Mouse (Mus musculus): ENCODE data around the gene Olfr803. TPM values are rescaled to one million over a fixed set of nuclear protein-coding genes. Genes with fewer than 3 reads are reported as not detected.

Olfr803 gene
- not detected in 2 replicates for polyA plus RNA-seq (2014; fragmentation: Nextera tagmentation; extraction: Ambion mirVana)

DNA sequence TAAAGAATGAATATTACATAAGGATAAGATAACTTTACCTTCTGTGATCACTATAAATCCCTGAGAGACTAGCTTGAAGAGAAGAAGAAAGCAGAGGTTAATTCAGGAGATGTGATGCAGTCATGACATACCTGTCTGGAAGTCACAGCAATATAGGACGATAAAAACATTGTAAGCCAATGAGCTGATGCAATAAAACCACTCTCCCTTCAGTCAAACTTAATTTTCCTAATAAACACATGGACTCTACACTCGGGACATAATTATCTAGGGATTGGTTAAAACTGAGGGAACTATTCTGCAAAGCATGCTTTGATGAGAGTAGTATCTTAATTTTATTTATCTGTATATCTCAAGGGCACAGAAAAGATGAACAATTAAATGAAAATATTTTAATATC is at the start of gene Olfr803:
TSS of gene Olfr803 (minus strand) at position 101 of the 400 bp plus-strand sequence.
- ATAC-seq (ENCODE audit: insufficient number of reproducible peaks, insufficient read depth, low FRiP score, low read depth) = no peak
- no peaks in the 10 kb centered on the region for H3K36me3 ChIP-seq (ENCODE audit: control insufficient read depth, insufficient read depth, low read length)
- no peaks in the 10 kb centered on the region for H3K27me3 ChIP-seq (ENCODE audit: control insufficient read depth, insufficient read depth, low read length)
- H3K9me3 ChIP-seq (ENCODE audit: control insufficient read depth, low read length) = no peaks in the 10 kb centered on the region
- H3K9ac ChIP-seq (ENCODE audit: low read length) = no peak within 1 kb of the TSS
- H3K4me1 ChIP-seq (ENCODE audit: control insufficient read depth in 2 of 2, insufficient read depth in 2 of 2, low read length in 2 of 2) = no peaks in the 10 kb centered on the region
- no peak within 1 kb of the TSS for H3K4me2 ChIP-seq (ENCODE audit: low read length)
- H3K4me3 ChIP-seq (ENCODE audit: control insufficient read depth in 1 of 2, insufficient read depth in 1 of 2, low read depth in 1 of 2, low read length in 2 of 2) = no peak within 1 kb of the TSS
- H3K27ac ChIP-seq (replicated peaks in 1 of 2; ENCODE audit: control insufficient read depth in 1 of 2, insufficient read depth in 1 of 2, low read depth in 2 of 2, low read length in 2 of 2) = no peak within 1 kb of the TSS
- 73% methylated on average over 2 of the region's 2 CpGs for WGBS

DNA sequence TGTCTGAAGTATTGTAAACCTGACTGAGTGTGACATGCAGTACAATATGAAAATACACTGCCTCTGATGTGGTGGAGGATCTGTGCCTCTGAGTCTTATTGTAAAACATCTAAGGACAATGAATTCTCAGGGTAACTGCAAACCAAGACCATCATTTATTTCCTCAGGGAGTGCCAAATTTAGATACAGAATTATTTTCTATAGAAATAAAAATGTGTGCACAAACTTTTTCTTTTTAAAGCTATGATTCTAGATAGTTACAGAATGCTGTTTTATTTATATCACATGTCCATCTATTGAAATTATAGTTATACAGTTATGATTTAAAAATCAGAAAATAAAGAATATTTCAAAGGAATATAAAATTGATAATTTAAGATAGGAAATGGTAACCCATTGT is 47.7 kb upstream of the Olfr803 start, which contains the start of gene Olfr806:
TSS of gene Olfr806 (minus strand) at position 101 of the 400 bp plus-strand sequence.
- H3K4me1 ChIP-seq (ENCODE audit: control insufficient read depth in 2 of 2, insufficient read depth in 2 of 2, low read length in 2 of 2) = no peaks in the 10 kb centered on the region
- H3K4me2 ChIP-seq (ENCODE audit: low read length) = no peak within 1 kb of the TSS
- H3K9me3 ChIP-seq (ENCODE audit: control insufficient read depth, low read length) = no peaks in the 10 kb centered on the region
- H3K27me3 ChIP-seq (ENCODE audit: control insufficient read depth, insufficient read depth, low read length) = no peaks in the 10 kb centered on the region
- no peak for ATAC-seq (ENCODE audit: insufficient number of reproducible peaks, insufficient read depth, low FRiP score, low read depth)
- H3K9ac ChIP-seq (ENCODE audit: low read length) = no peak within 1 kb of the TSS
- H3K4me3 ChIP-seq (ENCODE audit: control insufficient read depth in 1 of 2, insufficient read depth in 1 of 2, low read depth in 1 of 2, low read length in 2 of 2) = no peak within 1 kb of the TSS
- H3K36me3 ChIP-seq (ENCODE audit: control insufficient read depth, insufficient read depth, low read length) = no peaks in the 10 kb centered on the region
- H3K27ac ChIP-seq (replicated peaks in 1 of 2; ENCODE audit: control insufficient read depth in 1 of 2, insufficient read depth in 1 of 2, low read depth in 2 of 2, low read length in 2 of 2) = no peak within 1 kb of the TSS

DNA sequence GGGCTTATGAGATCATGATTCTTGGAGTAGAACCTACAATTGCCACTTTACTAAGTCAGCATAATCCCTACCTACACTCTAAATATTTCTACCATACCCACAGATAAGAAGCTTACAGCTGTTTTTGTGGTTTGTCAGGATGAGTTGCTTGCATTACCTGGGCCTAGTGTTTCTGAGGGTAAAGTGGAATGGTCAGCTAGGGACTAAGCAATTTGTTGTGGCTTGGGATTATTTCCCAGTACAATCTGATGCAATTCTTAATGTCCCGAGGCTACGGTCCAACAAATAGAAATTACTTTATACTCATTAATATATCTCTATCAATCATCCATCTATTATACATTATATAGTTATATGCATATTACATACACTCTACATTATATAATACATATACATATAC is 35.2 kb upstream of the Olfr803 start, which contains the start of gene Olfr805:
TSS of gene Olfr805 (minus strand) at position 101 of the 400 bp plus-strand sequence.
- Histone ChIP-seq H3K27me3 (ENCODE audit: control insufficient read depth, insufficient read depth, low read length) (no peaks in the 10 kb centered on the region), H3K4me2 (ENCODE audit: low read length) (no peak within 1 kb of the TSS), H3K9me3 (ENCODE audit: control insufficient read depth, low read length) (no peaks in the 10 kb centered on the region), H3K4me1 (ENCODE audit: control insufficient read depth in 2 of 2, insufficient read depth in 2 of 2, low read length in 2 of 2) (no peaks in the 10 kb centered on the region), H3K4me3 (ENCODE audit: control insufficient read depth in 1 of 2, insufficient read depth in 1 of 2, low read depth in 1 of 2, low read length in 2 of 2) (no peak within 1 kb of the TSS), H3K9ac (ENCODE audit: low read length) (no peak within 1 kb of the TSS), H3K36me3 (ENCODE audit: control insufficient read depth, insufficient read depth, low read length) (no peaks in the 10 kb centered on the region), H3K27ac (replicated peaks in 1 of 2; ENCODE audit: control insufficient read depth in 1 of 2, insufficient read depth in 1 of 2, low read depth in 2 of 2, low read length in 2 of 2) (no peak within 1 kb of the TSS)
- ATAC-seq (ENCODE audit: insufficient number of reproducible peaks, insufficient read depth, low FRiP score, low read depth) = no peak
- WGBS = 94% methylated on average over 2 of the region's 2 CpGs

DNA sequence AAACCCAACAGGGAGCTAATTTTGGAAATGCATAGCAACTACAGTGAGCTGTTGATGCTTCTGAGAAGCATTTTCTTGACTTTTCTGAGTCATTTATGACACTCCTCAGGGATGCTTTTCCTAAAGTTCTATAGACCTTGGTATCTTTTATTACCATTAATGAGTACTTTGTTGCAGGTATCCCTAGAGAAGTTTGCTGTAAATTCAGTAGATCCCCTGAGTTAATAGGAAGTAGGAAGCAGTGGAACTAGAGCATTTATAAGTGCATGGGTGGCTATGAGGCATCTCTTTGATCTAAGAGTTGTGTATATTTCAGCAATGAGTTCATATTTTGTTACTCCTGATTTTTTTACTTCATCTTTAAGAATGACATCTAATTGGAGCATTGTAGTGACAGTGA is 8.8 kb upstream of the Olfr803 start, which contains the start of gene Olfr804:
TSS of gene Olfr804 (plus strand) at position 301 of the 400 bp plus-strand sequence.
- no peak within 1 kb of the TSS for H3K9ac ChIP-seq (ENCODE audit: low read length)

DNA sequence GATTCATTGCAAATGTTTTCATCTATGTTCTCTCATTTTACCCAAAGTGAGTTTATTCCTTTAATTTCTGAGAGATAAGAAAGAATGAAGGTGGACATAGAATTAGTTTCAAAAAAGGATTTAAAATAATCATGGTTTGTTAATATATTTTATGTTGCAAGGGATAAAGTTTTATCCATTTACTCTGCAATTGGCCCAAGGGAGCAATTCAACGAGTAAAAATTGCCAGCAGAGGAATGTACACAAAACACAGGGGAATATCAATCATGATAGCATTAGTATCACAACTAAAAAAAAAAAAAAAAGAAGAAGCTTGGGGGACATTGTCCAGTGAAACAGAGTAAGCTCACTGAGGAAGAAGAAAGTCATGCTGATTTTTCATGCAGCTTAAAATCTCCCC is 6.0 kb downstream of the Olfr803 start, which contains the start of gene Olfr802:
TSS of gene Olfr802 (minus strand) at position 101 of the 400 bp plus-strand sequence.
- no peaks in the 10 kb centered on the region for H3K36me3 ChIP-seq (ENCODE audit: control insufficient read depth, insufficient read depth, low read length)
- no peaks in the 10 kb centered on the region for H3K27me3 ChIP-seq (ENCODE audit: control insufficient read depth, insufficient read depth, low read length)
- H3K9me3 ChIP-seq (ENCODE audit: control insufficient read depth, low read length) = no peaks in the 10 kb centered on the region
- H3K4me1 ChIP-seq (ENCODE audit: control insufficient read depth in 2 of 2, insufficient read depth in 2 of 2, low read length in 2 of 2) = no peaks in the 10 kb centered on the region
- H3K27ac ChIP-seq (replicated peaks in 1 of 2; ENCODE audit: control insufficient read depth in 1 of 2, insufficient read depth in 1 of 2, low read depth in 2 of 2, low read length in 2 of 2) = no peak within 1 kb of the TSS
- no peak within 1 kb of the TSS for H3K4me2 ChIP-seq (ENCODE audit: low read length)
- no peak for ATAC-seq (ENCODE audit: insufficient number of reproducible peaks, insufficient read depth, low FRiP score, low read depth)
- WGBS = 55% methylated on average over 1 of the region's 1 CpGs
- no peak within 1 kb of the TSS for H3K4me3 ChIP-seq (ENCODE audit: control insufficient read depth in 1 of 2, insufficient read depth in 1 of 2, low read depth in 1 of 2, low read length in 2 of 2)
- no peak within 1 kb of the TSS for H3K9ac ChIP-seq (ENCODE audit: low read length)

More for the DNA sequence above, 8.8 kb upstream of the Olfr803 start, which contains the start of gene Olfr804:
- Histone ChIP-seq H3K4me3 (ENCODE audit: control insufficient read depth in 1 of 2, insufficient read depth in 1 of 2, low read depth in 1 of 2, low read length in 2 of 2) (no peak within 1 kb of the TSS), H3K4me1 (ENCODE audit: control insufficient read depth in 2 of 2, insufficient read depth in 2 of 2, low read length in 2 of 2) (no peaks in the 10 kb centered on the region), H3K36me3 (ENCODE audit: control insufficient read depth, insufficient read depth, low read length) (no peaks in the 10 kb centered on the region), H3K4me2 (ENCODE audit: low read length) (no peak within 1 kb of the TSS), H3K9me3 (ENCODE audit: control insufficient read depth, low read length) (no peaks in the 10 kb centered on the region), H3K27me3 (ENCODE audit: control insufficient read depth, insufficient read depth, low read length) (no peaks in the 10 kb centered on the region), H3K27ac (replicated peaks in 1 of 2; ENCODE audit: control insufficient read depth in 1 of 2, insufficient read depth in 1 of 2, low read depth in 2 of 2, low read length in 2 of 2) (no peak within 1 kb of the TSS)
- ATAC-seq (ENCODE audit: insufficient number of reproducible peaks, insufficient read depth, low FRiP score, low read depth) = no peak

DNA sequence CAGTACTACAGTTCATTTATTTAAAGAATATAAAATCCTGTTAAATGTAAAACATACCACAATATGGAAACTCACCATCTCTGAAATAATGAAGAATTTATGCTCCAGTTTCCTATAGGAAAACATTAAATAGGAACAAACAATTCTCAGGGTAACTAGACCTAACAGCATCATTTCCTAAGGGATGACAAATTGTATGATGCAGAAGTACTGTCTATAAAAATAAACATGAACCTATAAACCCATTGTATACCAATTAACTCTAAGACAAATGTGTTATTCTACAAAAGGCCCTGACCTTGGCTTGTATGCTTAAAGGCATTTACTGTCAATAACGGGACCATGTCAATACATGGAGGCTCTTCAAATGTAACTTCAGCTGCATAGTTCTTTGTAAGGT is 20.3 kb downstream of the Olfr803 start, which contains the start of gene Olfr801:
TSS of gene Olfr801 (minus strand) at position 101 of the 400 bp plus-strand sequence.
- H3K9ac ChIP-seq (ENCODE audit: low read length) = no peak within 1 kb of the TSS
- H3K27ac ChIP-seq (replicated peaks in 1 of 2; ENCODE audit: control insufficient read depth in 1 of 2, insufficient read depth in 1 of 2, low read depth in 2 of 2, low read length in 2 of 2) = no peak within 1 kb of the TSS
- no peak within 1 kb of the TSS for H3K4me2 ChIP-seq (ENCODE audit: low read length)
- no peak within 1 kb of the TSS for H3K4me3 ChIP-seq (ENCODE audit: control insufficient read depth in 1 of 2, insufficient read depth in 1 of 2, low read depth in 1 of 2, low read length in 2 of 2)
- 64% methylated on average over 1 of the region's 1 CpGs for WGBS
- H3K4me1 ChIP-seq (ENCODE audit: control insufficient read depth in 2 of 2, insufficient read depth in 2 of 2, low read length in 2 of 2) = no peaks in the 10 kb centered on the region
- H3K9me3 ChIP-seq (ENCODE audit: control insufficient read depth, low read length) = no peaks in the 10 kb centered on the region
- no peaks in the 10 kb centered on the region for H3K36me3 ChIP-seq (ENCODE audit: control insufficient read depth, insufficient read depth, low read length)
- no peaks in the 10 kb centered on the region for H3K27me3 ChIP-seq (ENCODE audit: control insufficient read depth, insufficient read depth, low read length)
- no peak for ATAC-seq (ENCODE audit: insufficient number of reproducible peaks, insufficient read depth, low FRiP score, low read depth)

DNA sequence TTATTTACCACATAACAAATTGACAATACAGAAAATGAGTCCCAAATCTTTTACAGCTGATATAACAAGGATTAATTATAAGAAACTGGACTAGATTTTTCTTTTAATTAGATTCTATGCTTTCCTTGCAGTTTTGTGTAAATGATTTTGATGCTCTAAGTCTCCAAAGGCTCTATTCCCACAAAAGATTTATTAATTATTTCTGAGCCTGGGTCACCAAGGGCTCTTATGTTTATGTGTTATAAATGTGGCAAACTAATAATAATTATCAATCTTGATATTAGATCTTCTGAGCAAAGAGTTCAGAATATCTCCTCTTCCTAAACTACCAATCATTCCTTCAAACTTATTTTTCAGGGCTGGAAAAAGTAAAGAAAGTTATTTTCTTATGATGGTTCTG is 36.7 kb downstream of the Olfr803 start, which contains the start of gene Olfr800:
TSS of gene Olfr800 (plus strand) at position 301 of the 400 bp plus-strand sequence.
- Histone ChIP-seq H3K9ac (ENCODE audit: low read length) (no peak within 1 kb of the TSS), H3K4me1 (ENCODE audit: control insufficient read depth in 2 of 2, insufficient read depth in 2 of 2, low read length in 2 of 2) (no peaks in the 10 kb centered on the region), H3K27ac (replicated peaks in 1 of 2; ENCODE audit: control insufficient read depth in 1 of 2, insufficient read depth in 1 of 2, low read depth in 2 of 2, low read length in 2 of 2) (no peak within 1 kb of the TSS), H3K36me3 (ENCODE audit: control insufficient read depth, insufficient read depth, low read length) (no peaks in the 10 kb centered on the region), H3K9me3 (ENCODE audit: control insufficient read depth, low read length) (no peaks in the 10 kb centered on the region), H3K4me3 (ENCODE audit: control insufficient read depth in 1 of 2, insufficient read depth in 1 of 2, low read depth in 1 of 2, low read length in 2 of 2) (no peak within 1 kb of the TSS), H3K4me2 (ENCODE audit: low read length) (no peak within 1 kb of the TSS), H3K27me3 (ENCODE audit: control insufficient read depth, insufficient read depth, low read length) (no peaks in the 10 kb centered on the region)
- no peak for ATAC-seq (ENCODE audit: insufficient number of reproducible peaks, insufficient read depth, low FRiP score, low read depth)

DNA sequence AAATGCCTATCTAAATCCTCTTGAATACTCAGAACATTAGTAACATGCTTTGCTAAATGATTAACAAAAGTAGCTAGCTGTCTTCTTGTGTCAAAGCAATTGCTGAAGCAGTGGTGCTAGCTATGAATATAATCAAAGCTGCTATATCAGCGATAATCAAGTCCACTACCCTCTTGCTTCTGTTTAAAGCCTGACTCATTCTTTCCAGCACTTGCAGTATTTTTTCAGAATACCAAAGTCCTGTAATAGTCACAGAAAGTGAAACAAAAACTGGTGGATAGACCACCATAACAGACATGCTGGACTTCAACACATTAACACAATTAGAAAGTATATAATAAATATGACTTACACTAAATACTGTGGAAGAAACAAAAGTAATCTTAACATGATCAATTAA is 42.3 kb downstream of the Olfr803 start:
- H3K9ac ChIP-seq (ENCODE audit: low read length) = no peak overlapping the region
- H3K27ac ChIP-seq (replicated peaks in 1 of 2; ENCODE audit: control insufficient read depth in 1 of 2, insufficient read depth in 1 of 2, low read depth in 2 of 2, low read length in 2 of 2) = no peak overlapping the region
- no peak for ATAC-seq (ENCODE audit: insufficient number of reproducible peaks, insufficient read depth, low FRiP score, low read depth)
- no peak overlapping the region for H3K4me2 ChIP-seq (ENCODE audit: low read length)
- H3K4me3 ChIP-seq (ENCODE audit: control insufficient read depth in 1 of 2, insufficient read depth in 1 of 2, low read depth in 1 of 2, low read length in 2 of 2) = no peak overlapping the region
- H3K4me1 ChIP-seq (ENCODE audit: control insufficient read depth in 2 of 2, insufficient read depth in 2 of 2, low read length in 2 of 2) = no peaks in the 10 kb centered on the region
- H3K36me3 ChIP-seq (ENCODE audit: control insufficient read depth, insufficient read depth, low read length) = no peaks in the 10 kb centered on the region
- 59% methylated on average over 1 of the region's 1 CpGs for WGBS
- H3K9me3 ChIP-seq (ENCODE audit: control insufficient read depth, low read length) = no peaks in the 10 kb centered on the region
- H3K27me3 ChIP-seq (ENCODE audit: control insufficient read depth, insufficient read depth, low read length) = no peaks in the 10 kb centered on the region

Measured in heart, embryonic 14.5 days (tissue).